Mouse (Mus musculus): ENCODE data around the gene Dhx8.
A peak's percentile ranks its signal among the peaks of the same experiment; 100 is the strongest.

DNA sequence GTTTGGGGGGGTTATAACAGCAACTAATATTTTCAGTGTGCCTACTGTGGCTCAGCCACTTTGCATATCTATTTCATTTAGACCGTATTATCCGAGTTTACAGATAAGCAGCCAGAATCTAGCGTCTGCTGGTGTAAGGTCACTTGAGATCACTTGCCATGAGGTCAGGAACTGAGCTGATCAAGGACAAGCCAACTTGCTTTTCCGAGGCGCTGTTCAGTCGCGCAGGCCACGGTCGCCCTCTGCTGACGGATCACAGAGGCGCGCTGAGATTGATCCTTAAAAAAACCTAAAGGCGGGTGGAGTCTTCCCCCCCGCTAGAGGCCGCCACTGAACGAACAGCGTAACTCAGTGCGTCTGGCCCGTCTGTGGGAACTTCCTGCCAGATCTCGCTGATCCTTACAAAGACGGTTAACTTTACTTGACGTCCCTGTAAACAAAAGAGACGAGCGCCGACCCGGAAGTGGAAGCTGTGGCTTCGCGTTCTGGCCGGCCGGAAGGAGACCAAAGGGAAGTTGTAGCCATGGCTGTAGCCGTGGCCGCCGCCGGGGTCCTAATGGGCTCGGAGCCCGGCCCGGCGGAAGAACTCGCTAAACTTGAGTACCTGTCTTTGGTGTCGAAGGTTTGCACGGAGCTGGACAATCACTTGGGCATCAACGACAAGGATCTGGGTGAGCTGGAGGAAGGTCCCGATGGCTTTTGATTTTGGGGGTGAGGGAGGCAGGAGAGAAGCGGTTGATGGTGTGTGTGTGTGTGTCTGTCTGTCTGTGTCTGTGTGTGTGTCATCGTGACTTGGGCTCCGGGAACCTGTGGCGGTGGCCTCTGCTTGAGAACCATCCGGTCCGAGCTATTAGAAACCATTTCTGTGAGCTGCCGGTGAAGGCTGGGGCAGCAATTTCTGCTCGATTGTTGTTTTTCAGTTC, at the start of gene Dhx8:
- peak; percentile 99 for TF ChIP-seq CTCF (IDR thresholded peaks at IDR 0.05; ENCODE audit: low read depth, low read length)
- 0 out of 2 replicates have a peak, but pooled peaks have one; percentile 60 for TF ChIP-seq POLR2A (IDR thresholded peaks at IDR 0.05; ENCODE audit: borderline replicate concordance, low read depth, low read length)
